Mouse (Mus musculus) cerebellum, postnatal 14 days (tissue): ENCODE results near the gene Ippk.
A peak's percentile ranks its signal among the peaks of the same experiment; 100 is the strongest.

ENCODE experiments used
- DNase-seq, 2 experiments: peaks; one replicate each; pipeline ENCODE4 v3.0.0; 2021; ENCODE audit warnings: mixed read lengths in 2 of 2

Gene Ippk

GRCm38 (mm10) chr13:49420754-49421605, at the start of gene Ippk:
Gene Ippk, plus strand, starts transcription at chr13:49421249.
- DNase-seq = peak; percentile 98 to 99

DNA sequence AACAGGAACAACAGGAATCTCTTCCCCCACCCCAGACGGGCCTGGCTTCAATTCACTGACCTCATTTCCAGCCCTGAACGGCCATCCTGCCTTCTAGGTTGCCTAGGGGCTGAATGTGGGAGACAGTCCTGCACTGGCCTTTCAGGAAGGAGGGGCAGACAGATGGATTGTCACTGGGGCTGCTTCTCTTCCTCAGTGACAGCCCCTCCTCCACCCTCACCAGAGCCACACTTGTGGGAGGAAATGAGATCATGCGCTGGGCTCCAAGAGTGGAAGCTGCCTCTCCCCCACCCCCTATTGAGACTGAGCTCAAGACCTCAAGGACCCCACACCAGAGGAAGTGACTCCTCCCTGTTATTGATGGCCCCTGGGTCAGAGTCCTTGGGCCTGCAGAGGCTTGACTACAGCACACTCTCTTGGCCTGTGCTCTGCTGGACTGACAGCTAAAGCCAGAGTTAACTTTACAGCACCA, 49.6 kb upstream of the Ippk start:
- peak in 1 of 2 experiments; percentile 52 for DNase-seq

DNA sequence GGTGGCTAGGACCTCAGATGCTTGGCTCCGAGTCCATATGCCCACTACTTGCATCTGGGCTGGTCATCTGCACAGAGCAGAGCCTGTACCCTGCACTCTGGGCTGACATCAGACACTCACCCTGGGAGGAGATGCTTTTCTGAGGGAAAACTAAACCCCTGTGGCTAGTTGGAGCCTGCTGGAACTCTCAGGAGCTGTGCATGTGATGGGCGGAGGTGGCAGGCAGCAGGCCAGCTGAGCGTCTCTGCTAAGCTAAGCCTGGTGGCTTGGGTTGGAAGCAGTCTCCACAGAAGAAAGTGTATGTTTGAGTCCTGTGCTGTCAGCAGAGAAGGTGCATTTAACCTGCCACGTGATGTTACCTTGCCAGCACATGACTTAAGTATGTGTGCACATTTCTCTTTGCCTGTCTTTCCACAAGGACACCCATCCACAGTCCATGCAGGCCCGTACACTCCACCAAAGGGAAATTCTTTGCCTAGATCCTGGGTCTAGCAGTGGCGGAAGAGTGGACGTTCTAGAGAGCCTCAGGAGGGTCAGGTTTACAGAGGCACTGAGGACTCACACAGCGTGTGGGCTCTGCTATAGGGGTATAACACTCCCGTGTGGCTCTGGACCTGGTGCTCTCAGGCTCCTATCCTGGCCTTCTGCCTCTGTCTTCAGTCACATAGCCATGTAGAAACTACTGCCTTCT, 48.5 kb upstream of the Ippk start:
- peak in 1 of 2 experiments; percentile 39 for DNase-seq

DNA sequence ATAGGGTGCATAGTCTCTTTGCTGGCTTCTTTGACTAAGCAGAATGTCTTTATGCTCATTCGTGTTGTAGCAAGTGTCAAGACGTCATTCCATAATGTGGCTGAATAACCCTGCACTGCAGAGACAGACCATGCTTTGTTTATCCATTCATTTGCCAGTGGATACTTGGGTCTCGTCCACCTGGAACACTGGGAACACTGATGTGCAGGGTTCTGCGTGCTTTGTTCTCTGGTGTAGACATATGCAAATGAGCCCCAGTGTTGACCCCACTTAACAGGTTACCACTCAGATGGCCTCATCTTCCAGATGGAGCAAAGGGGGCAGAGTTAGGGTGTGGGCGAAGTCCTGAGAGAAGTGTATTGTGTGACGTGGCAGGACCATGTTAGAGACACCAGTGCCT, 46.7 kb upstream of the Ippk start:
- DNase-seq = no peak

- no peak for DNase-seq
Measured at GRCm38 (mm10) chr13:49374730-49375129, 46.3 kb upstream of the Ippk start.

GRCm38 (mm10) chr13:49377608-49378007, 43.4 kb upstream of the Ippk start:
- no peak for DNase-seq

GRCm38 (mm10) chr13:49379301-49379700, 41.7 kb upstream of the Ippk start:
- no peak for DNase-seq

GRCm38 (mm10) chr13:49381230-49381629, 39.8 kb upstream of the Ippk start:
- peak; percentile 91 to 96 for DNase-seq

- DNase-seq = no peak
Measured at GRCm38 (mm10) chr13:49382997-49383396, 38.1 kb upstream of the Ippk start.

DNA sequence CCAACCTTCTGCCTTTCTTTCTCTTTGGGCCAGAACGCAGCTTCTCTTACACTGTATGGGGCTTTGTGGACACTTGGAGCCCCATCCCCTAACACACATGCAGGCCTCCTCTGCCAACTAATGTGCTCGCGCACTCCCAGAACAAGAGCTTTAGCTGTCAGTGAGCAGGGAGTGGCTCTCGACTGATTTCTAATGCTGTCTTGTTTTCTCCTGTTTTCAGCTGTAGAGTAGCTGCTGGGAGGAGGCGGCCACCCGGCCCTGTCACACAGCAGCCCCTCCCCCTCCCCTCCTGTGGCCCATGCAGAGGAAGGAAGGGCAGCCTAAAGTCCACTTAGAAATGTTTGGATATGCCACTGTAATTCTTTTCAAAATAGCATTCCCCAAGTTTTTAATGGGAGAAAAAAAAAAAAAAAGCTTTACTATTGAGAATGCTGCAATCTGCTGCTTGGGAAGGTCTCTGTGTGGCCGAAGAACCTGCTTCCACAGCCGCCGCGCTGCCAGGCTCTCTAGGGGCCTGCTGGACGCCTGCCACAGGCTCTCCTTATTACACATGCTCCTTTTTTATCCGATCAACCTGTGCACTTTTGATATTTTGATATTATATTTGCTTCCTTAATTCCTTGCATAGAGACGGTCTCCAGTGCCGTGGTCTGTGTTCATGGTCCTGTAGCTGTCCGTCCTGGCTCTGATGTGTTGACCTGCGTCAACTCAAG, 36.1 kb upstream of the Ippk start:
- no peak for DNase-seq

DNA sequence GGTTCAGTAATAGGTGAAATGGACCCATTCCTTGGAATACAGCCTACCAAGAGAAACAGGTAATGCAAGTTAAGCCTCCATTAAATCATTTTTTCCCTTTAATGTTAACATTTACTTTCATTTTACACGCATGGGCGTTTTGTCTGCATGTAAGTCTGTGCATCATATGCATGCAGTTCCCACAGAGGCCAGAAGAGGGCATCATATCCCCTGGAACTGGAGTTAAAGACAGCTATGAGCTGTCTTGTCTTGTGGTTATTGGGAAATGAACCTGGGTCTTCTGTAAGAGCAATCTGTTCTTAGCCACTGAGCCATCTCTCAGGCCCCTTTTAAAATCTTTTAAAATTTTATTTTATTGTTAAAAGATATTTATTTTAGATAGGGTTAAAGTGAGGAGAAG, 29.7 kb upstream of the Ippk start:
- DNase-seq = peak in 1 of 2 experiments; percentile 45

- DNase-seq = no peak
Measured at GRCm38 (mm10) chr13:49393579-49393978, 27.5 kb upstream of the Ippk start.

DNA sequence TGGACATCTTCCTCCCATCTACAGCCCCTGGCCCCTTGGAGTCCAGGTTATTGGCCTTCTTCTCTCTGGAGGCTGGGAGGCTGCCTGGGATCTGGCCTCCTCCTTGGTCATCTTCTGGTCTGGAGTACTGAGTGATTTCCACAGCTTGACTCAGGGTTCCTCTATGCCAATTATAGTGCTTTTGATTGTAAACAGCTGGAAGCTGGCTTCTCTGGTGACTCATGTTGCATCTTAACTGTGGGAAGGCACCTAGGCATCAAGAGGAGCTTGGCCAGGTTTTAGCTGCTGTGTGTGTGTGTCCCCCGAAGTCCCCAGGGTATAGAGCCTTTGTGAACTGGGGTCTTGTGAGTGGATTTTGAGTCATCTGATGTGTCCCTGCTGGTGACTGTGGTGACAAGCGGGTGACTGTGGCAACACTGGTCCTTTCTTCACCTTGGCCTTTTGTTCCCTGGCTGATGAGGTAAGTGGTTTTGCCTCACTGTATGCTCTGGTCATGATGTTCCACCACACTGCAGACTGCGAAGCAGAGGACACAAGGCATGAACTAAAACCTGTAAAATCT, 26.1 kb upstream of the Ippk start:
- no peak for DNase-seq

- DNase-seq = no peak
Measured at GRCm38 (mm10) chr13:49396798-49397197, 24.3 kb upstream of the Ippk start.

DNA sequence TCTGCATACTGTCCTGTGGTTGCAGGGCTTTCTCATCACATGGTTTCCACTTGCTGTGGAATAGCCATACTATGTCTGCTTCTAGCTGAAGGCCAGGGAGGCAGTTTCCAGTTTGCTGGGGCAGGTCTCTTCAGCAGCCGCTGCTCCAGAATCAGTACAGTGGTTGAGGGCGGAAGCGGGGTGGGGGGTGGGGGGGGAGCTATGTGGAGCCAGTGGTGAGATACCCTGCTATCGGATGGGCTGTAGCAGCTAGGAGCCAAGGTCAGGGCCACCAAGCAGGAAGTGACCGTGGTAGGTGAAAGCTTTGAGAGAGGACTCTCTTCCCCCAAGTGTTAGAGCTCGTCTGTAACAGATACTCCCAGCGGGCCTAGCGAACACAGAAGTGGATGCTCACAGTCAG, 22.9 kb upstream of the Ippk start:
- no peak for DNase-seq

DNA sequence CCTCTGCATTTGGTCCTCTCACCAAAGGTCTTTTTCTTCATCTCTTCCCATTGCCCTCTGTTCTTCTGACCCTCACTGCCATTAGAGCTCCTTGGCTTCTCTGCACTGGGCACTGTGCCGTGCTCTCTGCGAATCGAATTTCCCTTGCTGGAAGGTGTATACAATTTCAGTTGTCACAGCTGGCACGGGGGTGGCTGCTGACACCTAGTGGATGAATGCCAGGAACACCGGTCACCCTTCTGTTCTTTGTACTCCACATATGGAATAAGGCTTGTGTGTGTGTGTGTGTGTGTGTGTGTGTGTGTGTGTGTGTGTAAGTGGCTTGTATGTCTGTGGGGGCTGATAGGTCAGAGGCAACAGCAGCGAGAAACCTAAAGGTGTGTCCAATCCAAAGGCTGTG, 20.9 kb upstream of the Ippk start:
- DNase-seq = peak in 1 of 2 experiments; percentile 36

- no peak for DNase-seq
Measured at GRCm38 (mm10) chr13:49402628-49403027, 18.4 kb upstream of the Ippk start.

GRCm38 (mm10) chr13:49407795-49408194, 13.3 kb upstream of the Ippk start:
- no peak for DNase-seq

- DNase-seq = no peak
Measured at GRCm38 (mm10) chr13:49421606-49421917, 513 bp downstream of the Ippk start.

DNA sequence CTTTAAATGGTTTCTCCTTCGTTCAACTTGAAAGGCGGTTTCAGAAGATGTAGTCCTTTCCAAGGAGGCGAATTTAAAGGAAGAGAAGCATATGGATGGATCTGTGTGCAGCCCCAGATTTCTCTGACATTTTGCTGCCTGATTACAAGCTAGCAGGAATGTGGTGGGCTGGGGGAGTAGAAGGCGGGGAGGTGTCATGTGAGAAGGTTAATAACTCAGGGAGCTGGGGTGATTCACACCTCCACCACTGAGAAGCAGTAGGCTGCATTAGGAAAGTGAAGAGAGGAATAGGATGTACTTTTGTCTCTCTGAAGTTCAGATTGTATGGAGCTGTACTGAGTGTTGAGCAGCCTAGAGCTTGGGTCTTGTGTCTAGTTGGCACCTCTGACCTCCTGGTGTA, 910 bp downstream of the Ippk start:
- DNase-seq = no peak

DNA sequence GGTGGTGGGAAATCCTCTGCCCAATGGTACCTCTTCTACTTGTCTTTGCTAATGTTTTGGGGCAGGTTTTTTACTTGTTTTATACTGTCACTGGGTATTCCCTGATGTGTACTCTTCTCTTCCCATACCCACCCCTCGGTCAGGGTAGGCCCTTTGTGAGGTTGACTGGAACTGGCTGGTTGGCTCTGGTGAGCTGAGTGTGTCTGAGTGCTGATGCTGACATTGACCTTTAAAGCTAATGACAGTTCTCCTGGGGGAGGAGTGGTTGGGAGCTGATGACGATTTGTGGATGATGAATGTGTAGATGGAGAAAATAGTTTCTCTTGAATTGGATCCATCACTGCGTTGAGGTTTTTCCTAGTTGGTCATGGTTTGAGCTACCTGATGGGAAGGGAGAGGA, 5.7 kb downstream of the Ippk start:
- DNase-seq = no peak

- no peak for DNase-seq
Measured at GRCm38 (mm10) chr13:49428042-49428675, 7.1 kb downstream of the Ippk start.

DNA sequence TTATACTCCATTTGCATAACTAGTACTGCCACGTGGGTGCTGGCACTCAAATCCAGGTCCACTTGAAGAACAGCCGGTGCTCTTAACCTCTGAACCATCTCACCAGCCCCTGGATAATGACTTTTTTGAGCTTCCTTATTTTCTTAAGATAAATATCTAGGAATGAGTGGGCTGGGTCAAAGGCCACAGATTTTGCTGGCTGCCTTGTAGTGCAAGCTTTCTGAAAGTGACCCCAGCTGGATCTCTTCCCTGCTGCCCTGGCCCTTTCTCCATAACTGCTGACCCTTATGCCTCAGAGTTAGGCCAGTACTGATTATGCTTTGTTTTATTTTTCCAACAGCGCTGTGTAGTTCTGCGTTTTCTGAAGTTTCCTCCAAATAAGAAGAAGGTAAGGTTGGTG, 9.5 kb downstream of the Ippk start:
- no peak for DNase-seq
